Mouse (Mus musculus) heart, embryonic 10.5 days (tissue): Measurements from ENCODE around the gene Dapk2. TPM values are rescaled to one million over a fixed set of nuclear protein-coding genes. Genes with fewer than 3 reads are reported as not detected.
A peak's percentile ranks its signal among the peaks of the same experiment; 100 is the strongest.

Experiments
- DNase-seq: peaks from one replicate; pipeline ENCODE4 v3.0.0-alpha.2; 2017; ENCODE audit warnings: low spot score
- H3K27ac ChIP-seq: fragments of 300-500 bp; sonication (generic); 2 replicates; pipeline ENCODE4 v1.5.1; 2016; ENCODE audit warnings: mild to moderate bottlenecking
- H3K27me3 ChIP-seq: fragments of 300-500 bp; sonication (generic); 2 replicates; pipeline ENCODE4 v1.6.1; 2016; ENCODE audit warnings: mild to moderate bottlenecking; ENCODE audit not compliant: poor library complexity, insufficient read depth, severe bottlenecking
- H3K36me3 ChIP-seq: fragments of 300-500 bp; sonication (generic); 2 replicates; pipeline ENCODE4 v1.6.1; 2016; ENCODE audit warnings: mild to moderate bottlenecking, moderate library complexity
- H3K4me1 ChIP-seq: fragments of 300-500 bp; sonication (generic); 2 replicates; pipeline ENCODE4 v1.6.1; 2016; ENCODE audit warnings: mild to moderate bottlenecking
- H3K4me3 ChIP-seq: fragments of 300-500 bp; sonication (generic); 2 replicates; pipeline ENCODE4 v1.5.1; 2016; ENCODE audit warnings: mild to moderate bottlenecking, moderate library complexity
- H3K9me3 ChIP-seq: fragments of 300-500 bp; sonication (generic); 2 replicates; pipeline ENCODE4 v1.6.1; 2016; ENCODE audit warnings: mild to moderate bottlenecking, moderate library complexity
- WGBS: fragments of 180-500 bp; shearing (Covaris S2); methylation state at CpG from one replicate; pipeline ENCODE4 v1.1.7; 2016; 5-methylcytosine and 5-hydroxymethylcytosine counted together
- polyA plus RNA-seq: library from polyadenylated mRNA; unstranded; fragments of >200 nt; fragmentation: Nextera tagmentation; extraction: Ambion mirVana; gene quantifications from 2 replicates; pipeline ENCODE4 v1.2.1, GENCODE M21; 2016

The Dapk2 gene
- polyA plus RNA-seq, 1 experiment from 2014 or later: 8.5 TPM

GRCm38 (mm10) chr9:66153594-66153993, 4.4 kb upstream of the Dapk2 start:
- Histone ChIP-seq H3K27me3 (peaks cover 46% of the 10 kb centered on the region), H3K36me3 (no peaks in the 10 kb centered on the region), H3K4me1 (peaks cover 21% of the 10 kb centered on the region), H3K9me3 (no peaks in the 10 kb centered on the region), H3K27ac (no peak overlapping the region), H3K4me3 (no peak overlapping the region)
- no peak for DNase-seq
- WGBS: 80% methylated on average over 6 of the region's 6 CpGs

DNA sequence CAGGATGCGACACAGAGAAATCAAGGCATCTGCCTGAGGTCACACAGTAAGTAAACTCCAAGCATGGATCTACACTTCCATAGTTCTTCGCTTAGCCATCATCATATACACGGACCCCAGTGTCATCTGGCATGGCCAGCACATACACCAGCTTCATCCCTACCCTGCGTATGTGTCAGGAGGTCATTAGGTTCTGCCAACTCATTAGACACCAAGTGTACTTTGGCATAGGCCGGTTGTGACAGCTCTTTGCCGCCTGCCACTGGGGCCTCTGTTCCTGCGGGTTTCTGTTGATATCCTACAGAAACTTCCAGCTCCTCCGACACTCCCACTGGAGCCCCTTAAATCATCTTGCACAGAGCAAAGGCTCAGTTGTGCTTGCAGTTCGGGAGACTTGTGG, 4.0 kb upstream of the Dapk2 start:
- Histone ChIP-seq H3K27ac (no peak overlapping the region), H3K4me3 (no peak overlapping the region), H3K27me3 (peaks cover 50% of the 10 kb centered on the region), H3K36me3 (no peaks in the 10 kb centered on the region), H3K4me1 (peaks cover 21% of the 10 kb centered on the region), H3K9me3 (no peaks in the 10 kb centered on the region)
- DNase-seq: no peak
- WGBS: 89% methylated on average over 9 of the region's 9 CpGs

- H3K27me3 ChIP-seq: peaks cover 57% of the 10 kb centered on the region
These were observed 2.5 kb upstream of the Dapk2 start for GRCm38 (mm10) chr9:66155534-66155933.

GRCm38 (mm10) chr9:66158885-66159430, 935 bp downstream of the Dapk2 start:
- H3K9me3 ChIP-seq: no peaks in the 10 kb centered on the region
- WGBS: 79% methylated on average over 6 of the region's 6 CpGs
- H3K4me1 ChIP-seq: peaks cover 12% of the 10 kb centered on the region
- peak overlapping the region; percentile 81 for H3K27ac ChIP-seq
- no peaks in the 10 kb centered on the region for H3K36me3 ChIP-seq
- DNase-seq: no peak
- peak overlapping the region; percentile 67 for H3K4me3 ChIP-seq
- peaks cover 28% of the 10 kb centered on the region for H3K27me3 ChIP-seq

More at GRCm38 (mm10) chr9:66155534-66155933, 2.5 kb upstream of the Dapk2 start:
- H3K9me3 ChIP-seq: no peaks in the 10 kb centered on the region
- H3K4me3 ChIP-seq: no peak overlapping the region
- DNase-seq: no peak
- no peak overlapping the region for H3K27ac ChIP-seq
- H3K36me3 ChIP-seq: no peaks in the 10 kb centered on the region
- H3K4me1 ChIP-seq: peaks cover 21% of the 10 kb centered on the region
- WGBS: 89% methylated on average over 1 of the region's 1 CpGs

DNA sequence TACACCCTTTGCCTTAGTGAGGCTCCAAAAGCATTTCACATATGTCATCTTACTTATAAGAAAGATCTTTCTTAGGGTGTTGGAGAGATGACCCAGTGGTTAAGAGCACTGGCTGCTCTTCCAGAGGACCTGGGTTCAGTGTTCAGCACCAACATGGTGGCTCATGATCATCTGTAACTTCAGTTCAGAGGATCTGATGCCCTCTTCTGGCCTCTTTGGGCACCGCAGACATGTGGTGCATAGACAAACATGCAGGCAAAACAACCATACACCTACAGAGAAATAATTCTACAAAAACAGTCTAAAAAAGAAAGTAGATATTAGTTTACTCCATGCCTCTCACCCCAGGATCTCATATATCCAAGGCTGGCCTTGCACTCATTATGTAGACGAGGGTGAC, 2.1 kb downstream of the Dapk2 start:
- Histone ChIP-seq H3K27ac (no peak overlapping the region), H3K9me3 (no peaks in the 10 kb centered on the region), H3K4me3 (no peak overlapping the region), H3K4me1 (peaks cover 12% of the 10 kb centered on the region), H3K36me3 (no peaks in the 10 kb centered on the region), H3K27me3 (peaks cover 28% of the 10 kb centered on the region)
- DNase-seq: no peak
- 92% methylated on average over 2 of the region's 2 CpGs for WGBS

DNA sequence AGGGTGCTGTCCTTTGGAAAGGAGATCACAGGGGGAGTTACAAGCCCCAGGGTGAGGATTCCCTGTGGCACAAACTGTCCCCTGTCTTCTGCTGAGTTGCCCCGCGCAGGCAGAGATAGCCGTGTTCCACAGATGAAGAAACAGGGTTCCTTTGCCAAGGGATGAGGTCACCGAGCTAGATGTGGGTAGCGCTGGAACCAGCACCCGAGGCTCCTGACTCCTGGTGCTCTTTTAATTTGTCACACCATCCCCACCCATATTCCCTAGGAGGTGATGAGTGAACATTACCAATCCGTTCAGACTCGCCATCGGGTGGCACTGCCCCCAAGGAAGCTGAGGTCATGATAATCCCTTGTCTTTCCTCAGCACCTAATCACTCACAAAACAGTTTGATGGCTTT, 5.0 kb downstream of the Dapk2 start:
- Histone ChIP-seq H3K36me3 (no peaks in the 10 kb centered on the region), H3K4me1 (peaks cover 32% of the 10 kb centered on the region), H3K27ac (no peak overlapping the region), H3K27me3 (peaks cover 17% of the 10 kb centered on the region), H3K9me3 (no peaks in the 10 kb centered on the region), H3K4me3 (no peak overlapping the region)
- WGBS: 64% methylated on average over 9 of the region's 9 CpGs
- DNase-seq: no peak

- Histone ChIP-seq H3K4me1 (peaks cover 60% of the 10 kb centered on the region), H3K27ac (peak overlapping the region; percentile 60; the same call in 1 of the 2 replicates), H3K27me3 (no peaks in the 10 kb centered on the region), H3K36me3 (no peaks in the 10 kb centered on the region), H3K4me3 (no peak overlapping the region), H3K9me3 (no peaks in the 10 kb centered on the region)
- DNase-seq: no peak
- 77% methylated on average over 5 of the region's 5 CpGs for WGBS
These were observed 9.2 kb downstream of the Dapk2 start for GRCm38 (mm10) chr9:66167222-66167621.

DNA sequence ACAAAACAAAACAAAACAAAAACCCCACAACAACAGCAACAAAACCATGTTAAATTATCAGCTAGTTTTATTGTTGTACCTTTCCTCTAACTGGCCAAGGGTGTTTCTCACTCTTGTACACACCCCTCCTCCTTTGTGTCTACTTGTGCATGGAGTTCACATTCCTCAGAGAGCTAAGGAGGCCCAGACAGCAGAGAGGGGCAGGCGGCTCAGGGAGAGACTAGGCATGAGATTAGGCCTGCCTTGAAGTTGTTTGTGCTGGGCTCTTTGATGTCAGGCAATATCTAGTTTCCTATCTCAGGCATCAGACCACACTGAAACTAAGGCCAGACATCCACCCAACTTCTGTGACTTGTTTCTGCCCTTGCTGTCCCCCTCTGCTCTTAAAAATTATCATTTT, 10.2 kb downstream of the Dapk2 start:
- peaks cover 59% of the 10 kb centered on the region for H3K4me1 ChIP-seq
- peak; percentile 84 for DNase-seq
- H3K36me3 ChIP-seq: no peaks in the 10 kb centered on the region
- peak overlapping the region; percentile 60 for H3K27ac ChIP-seq
- H3K9me3 ChIP-seq: no peaks in the 10 kb centered on the region
- WGBS: 4% methylated on average over 1 of the region's 1 CpGs
- H3K4me3 ChIP-seq: no peak overlapping the region
- no peaks in the 10 kb centered on the region for H3K27me3 ChIP-seq

GRCm38 (mm10) chr9:66170506-66170905, 12.5 kb downstream of the Dapk2 start:
- no peak overlapping the region for H3K4me3 ChIP-seq
- DNase-seq: no peak
- 40% methylated on average over 5 of the region's 5 CpGs for WGBS
- no peaks in the 10 kb centered on the region for H3K27me3 ChIP-seq
- peaks cover 58% of the 10 kb centered on the region for H3K4me1 ChIP-seq
- peak overlapping the region; percentile 37; the same call in 1 of the 2 replicates for H3K27ac ChIP-seq
- H3K9me3 ChIP-seq: no peaks in the 10 kb centered on the region
- no peaks in the 10 kb centered on the region for H3K36me3 ChIP-seq

- DNase-seq: no peak
- WGBS: 59% methylated on average over 12 of the region's 12 CpGs
- H3K36me3 ChIP-seq: no peaks in the 10 kb centered on the region
- H3K4me3 ChIP-seq: no peak overlapping the region
- peaks cover 52% of the 10 kb centered on the region for H3K4me1 ChIP-seq
- 0 out of 2 replicates have a peak overlapping the region, but pooled peaks have one; percentile 38 for H3K27ac ChIP-seq
- H3K9me3 ChIP-seq: no peaks in the 10 kb centered on the region
- H3K27me3 ChIP-seq: no peaks in the 10 kb centered on the region
These were observed 13.4 kb downstream of the Dapk2 start for GRCm38 (mm10) chr9:66171275-66171921.

DNA sequence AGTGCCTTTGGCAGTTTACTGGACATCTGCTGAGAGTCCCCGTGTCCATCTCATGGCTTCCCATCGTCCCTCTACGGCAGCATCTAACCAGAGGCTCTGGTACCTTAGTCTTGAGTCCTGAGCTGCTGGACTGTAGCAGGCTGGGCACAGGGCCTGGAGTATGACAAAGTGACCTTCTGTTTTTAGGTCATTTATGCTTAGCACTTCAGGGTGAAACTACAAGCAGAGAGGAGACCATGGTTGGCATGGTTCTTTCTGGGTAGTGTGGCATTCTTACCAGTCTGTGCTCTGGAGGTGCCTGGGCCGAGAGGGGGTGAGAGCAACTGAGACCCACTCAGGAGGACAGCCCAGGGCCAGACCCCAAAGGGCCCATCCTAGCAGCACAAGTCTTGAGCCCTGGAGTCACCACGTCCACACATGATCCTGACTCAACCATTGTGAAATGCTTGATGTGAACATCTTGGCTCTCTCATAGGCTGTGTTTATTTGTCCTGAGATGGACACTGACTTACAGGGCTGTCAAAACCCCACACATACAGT, 15.4 kb downstream of the Dapk2 start:
- Histone ChIP-seq H3K4me3 (no peak overlapping the region), H3K9me3 (no peaks in the 10 kb centered on the region), H3K4me1 (peaks cover 33% of the 10 kb centered on the region), H3K27me3 (no peaks in the 10 kb centered on the region), H3K27ac (no peak overlapping the region), H3K36me3 (no peaks in the 10 kb centered on the region)
- no peak for DNase-seq
- 92% methylated on average over 5 of the region's 5 CpGs for WGBS

- Histone ChIP-seq H3K9me3 (no peaks in the 10 kb centered on the region), H3K4me3 (no peak overlapping the region), H3K27me3 (no peaks in the 10 kb centered on the region), H3K4me1 (peaks cover 25% of the 10 kb centered on the region), H3K36me3 (no peaks in the 10 kb centered on the region), H3K27ac (no peak overlapping the region)
- 86% methylated on average over 3 of the region's 3 CpGs for WGBS
- DNase-seq: no peak
These were observed 17.0 kb downstream of the Dapk2 start for GRCm38 (mm10) chr9:66174985-66175384.

GRCm38 (mm10) chr9:66177975-66178374, 20.0 kb downstream of the Dapk2 start:
- no peaks in the 10 kb centered on the region for H3K9me3 ChIP-seq
- 42% methylated on average over 1 of the region's 1 CpGs for WGBS
- H3K36me3 ChIP-seq: no peaks in the 10 kb centered on the region
- no peak overlapping the region for H3K27ac ChIP-seq
- H3K4me1 ChIP-seq: peaks cover 25% of the 10 kb centered on the region
- H3K27me3 ChIP-seq: no peaks in the 10 kb centered on the region
- no peak for DNase-seq
- no peak overlapping the region for H3K4me3 ChIP-seq
